In the genomic region with DNA sequence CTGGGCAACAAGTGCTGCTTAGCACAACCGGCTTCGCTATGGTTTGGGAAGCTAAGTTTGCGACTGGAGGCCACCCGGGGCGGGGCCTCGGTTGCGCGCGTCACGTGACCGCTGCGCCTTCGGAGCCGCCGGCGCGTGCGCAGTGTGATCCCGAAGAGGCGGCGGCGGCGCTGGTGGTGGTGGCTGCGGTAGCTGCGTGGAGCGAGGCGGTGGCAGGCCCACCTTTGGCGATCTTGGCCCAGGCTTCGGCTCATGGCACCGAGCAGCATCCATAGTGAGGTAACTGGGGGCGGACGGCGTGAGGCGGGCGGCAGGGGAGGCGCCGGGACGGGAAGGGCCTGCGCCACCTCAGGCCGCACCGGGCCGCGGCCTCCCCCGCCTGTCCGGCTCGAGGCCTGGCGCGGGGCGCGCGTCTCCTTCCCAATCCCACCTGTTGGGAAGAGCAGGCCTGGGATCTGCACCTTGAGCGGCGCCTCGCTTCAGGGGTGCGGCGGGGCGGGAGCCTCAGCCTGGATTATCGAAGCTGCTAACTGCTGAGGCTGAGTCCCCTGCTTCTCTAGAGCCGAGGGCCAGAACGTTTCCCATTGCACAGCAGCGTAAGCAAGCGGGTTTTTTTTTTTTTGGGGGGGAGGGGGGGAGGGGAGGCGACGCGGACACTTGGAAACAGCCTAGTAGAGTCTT, we compare ENCODE assay signal across 8 mouse cellular contexts. TPM values are rescaled to one million over a fixed set of nuclear protein-coding genes. Genes with fewer than 3 reads are reported as not detected.
DNase-seq lines count a peak whose midpoint lies in the region; ATAC-seq lines count a peak whose summit lies in the region.

TSS of gene Prpf39 (plus strand) at position 144 of the 681 bp plus-strand sequence.

- DNase-seq in T-cell, adult 2 months (ENCODE audit: low spot score), result peak; percentile 89
- DNase-seq in cerebellum, postnatal 36 days, result peak; percentile 91 to 92
- DNase-seq in gastrocnemius, adult 18-20 months (ENCODE audit: low spot score), result peak; percentile 90
- DNase-seq in left cerebral cortex, adult 18-20 months (ENCODE audit: low spot score in 2 of 2), result peak; percentile 89 to 93
- peak; percentile 93 for DNase-seq in right cerebral cortex, adult 18-20 months
- peak; percentile 72 for DNase-seq in urinary bladder, postnatal 10 days (ENCODE audit: low spot score)

- no peaks in the 10 kb centered on the region for H3K9me3 ChIP-seq in hindbrain, embryonic 16.5 days (ENCODE audit: control insufficient read depth, low read length)

- H3K4me2 ChIP-seq in hindbrain, embryonic 16.5 days (ENCODE audit: low read length), result peak within 1 kb of the TSS; percentile 77

- no peaks in the 10 kb centered on the region for H3K27me3 ChIP-seq in hindbrain, embryonic 16.5 days (replicated peaks; ENCODE audit: control insufficient read depth, insufficient read depth, low read length)

- H3K4me3 ChIP-seq in hindbrain, embryonic 16.5 days (ENCODE audit: low read length), result peak within 1 kb of the TSS; percentile 57
- peak within 1 kb of the TSS; percentile 62 for H3K4me3 ChIP-seq in macrophage (ENCODE audit: inconsistent target)

- WGBS in hindbrain, embryonic 16.5 days, result under 1% methylated on average over 48 of the region's 65 CpGs
- WGBS in macrophage (ENCODE audit: missing documents), result 2% methylated on average over 49 of the region's 65 CpGs

- H3K9ac ChIP-seq in hindbrain, embryonic 16.5 days (ENCODE audit: low read depth, low read length), result peak within 1 kb of the TSS; percentile 75

- no peaks in the 10 kb centered on the region for H3K36me3 ChIP-seq in hindbrain, embryonic 16.5 days (ENCODE audit: control insufficient read depth, insufficient read depth, low read length)
- no peaks in the 10 kb centered on the region for H3K36me3 ChIP-seq in macrophage (ENCODE audit: inconsistent target)

- peaks cover 21% of the 10 kb centered on the region for H3K4me1 ChIP-seq in hindbrain, embryonic 16.5 days (ENCODE audit: control insufficient read depth, insufficient read depth, low read depth, low read length)

- peaks cover 50% of the 10 kb centered on the region for H3K79me2 ChIP-seq in macrophage (ENCODE audit: inconsistent target)

- H3K27ac ChIP-seq in hindbrain, embryonic 16.5 days (ENCODE audit: low read depth, low read length), result peak within 1 kb of the TSS; percentile 88
- peak within 1 kb of the TSS; percentile 27 for H3K27ac ChIP-seq in macrophage

- peak; percentile 94 for ATAC-seq in hindbrain, embryonic 16.5 days

RNA-seq across cellular contexts. Expression of gene Prpf39, which starts in this region (rescaled TPM):
- 10 to 100 TPM; 12.1 to 12.4 TPM for total RNA-seq in gastrocnemius, adult 18-20 months (2021)
- 45.4 and 45.8 TPM in 2 replicates for polyA plus RNA-seq in hindbrain, embryonic 16.5 days (2015; fragmentation: Nextera tagmentation; extraction: Ambion mirVana)
- 10 to 100 TPM; 37.0 to 38.1 TPM for total RNA-seq in left cerebral cortex, adult 18-20 months (2021)
- total RNA-seq in macrophage (2018; cell fraction: chromatin; rRNA removed), result 100 to 1,000 TPM; 280 to 710 (median 376) TPM
- total RNA-seq in macrophage (2018; cell fraction: cytosol; rRNA removed), result 10 to 100 TPM in 16 of 26 experiments, 1 to 10 TPM in 10; 6.2 to 22.0 (median 11.1) TPM
- 100 to 1,000 TPM; 120 to 382 (median 220) TPM for total RNA-seq in macrophage (2018; cell fraction: nucleus; rRNA removed)
- polyA plus RNA-seq in macrophage (2018), result 15.7 to 24.7 TPM (median 24.3 TPM) in 3 replicates

Comparison
In these comparisons a context has a peak if more than half of its experiments do, and no peak if none do; other contexts are left out.
1. Peak in every context shown above with its lines: DNase-seq, ATAC-seq, H3K4me3 ChIP-seq and H3K27ac ChIP-seq.